Mouse (Mus musculus): ENCODE results near the gene Trnp1. TPM values are rescaled to one million over a fixed set of nuclear protein-coding genes. Genes with fewer than 3 reads are reported as not detected.

Trnp1 gene
- polyA plus RNA-seq, 1 experiment from 2014 or later = not detected

DNA sequence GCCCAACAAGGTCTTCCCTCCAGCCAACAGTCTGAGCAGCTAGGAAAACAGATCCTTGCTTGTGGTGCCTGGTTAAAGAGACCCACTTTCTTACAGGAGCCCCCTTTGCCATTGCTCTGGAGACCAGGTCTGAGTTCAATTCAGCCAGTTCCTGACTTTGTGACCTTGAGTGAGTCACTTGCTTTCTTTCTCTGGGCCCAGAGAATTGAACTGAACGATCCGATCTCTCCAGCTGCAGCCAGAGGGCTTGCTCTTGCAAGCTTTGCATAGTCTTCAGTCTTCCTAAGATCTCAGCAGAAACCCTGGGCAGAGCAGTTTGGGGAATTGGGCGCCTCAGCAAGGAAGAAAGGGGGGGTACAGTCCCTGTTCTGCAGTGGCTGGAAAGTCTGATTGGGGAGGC lies 15.9 kb downstream of the Trnp1 start:
- 72% methylated on average over 3 of the region's 3 CpGs for WGBS (ENCODE audit: insufficient replicate concordance)
- TF ChIP-seq EP300 (IDR thresholded peaks at IDR 0.05; ENCODE audit: low read depth) (no peak), CTCF (IDR thresholded peaks at IDR 0.05; ENCODE audit: low read depth) (no peak)

DNA sequence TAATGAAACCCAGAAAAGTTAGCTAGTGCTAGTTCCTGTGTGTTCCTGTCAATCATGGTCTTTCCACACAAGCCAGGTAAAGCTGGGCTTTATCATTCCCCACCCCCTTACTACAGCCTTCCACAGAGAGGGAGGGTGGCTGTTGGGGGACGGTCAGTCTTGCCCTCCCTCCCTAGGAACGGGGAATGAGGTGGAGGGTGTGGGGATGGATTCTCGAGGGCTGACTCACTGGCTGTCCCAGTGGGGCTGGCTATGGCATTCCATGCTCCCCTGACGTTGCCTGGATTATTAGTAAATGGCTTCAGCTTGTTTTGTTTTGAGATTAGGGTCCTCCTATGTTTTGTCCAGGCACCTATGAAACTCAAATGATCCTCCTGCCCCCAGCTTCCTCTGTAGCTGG lies 16.9 kb downstream of the Trnp1 start:
- Histone ChIP-seq H3K4me2 (ENCODE audit: low read depth, low read length) (no peak overlapping the region), H3K4me3 (ENCODE audit: low read depth, low read length) (no peak overlapping the region), H3K36me3 (replicated peaks; ENCODE audit: insufficient read depth, low read length) (no peaks in the 10 kb centered on the region), H3K9ac (replicated peaks) (no peak overlapping the region), H3K27ac (ENCODE audit: low read depth) (no peak overlapping the region), H3K9me3 (ENCODE audit: low read length) (no peaks in the 10 kb centered on the region), H3K4me1 (ENCODE audit: insufficient read depth) (peaks cover 6% of the 10 kb centered on the region), H3K27me3 (ENCODE audit: insufficient read depth, low read length) (peaks cover 58% of the 10 kb centered on the region)
- TF ChIP-seq EP300 (IDR thresholded peaks at IDR 0.05; ENCODE audit: low read depth) (no peak), CTCF (IDR thresholded peaks at IDR 0.05; ENCODE audit: low read depth) (no peak)
- DNase-seq (no peak), ATAC-seq (no peak)
- 53% methylated on average over 4 of the region's 4 CpGs for WGBS (ENCODE audit: insufficient replicate concordance)

More for the DNA sequence above, 15.9 kb downstream of the Trnp1 start:
- Histone ChIP-seq H3K27me3 (ENCODE audit: insufficient read depth, low read length) (peaks cover 51% of the 10 kb centered on the region), H3K9ac (replicated peaks) (no peak overlapping the region), H3K4me1 (ENCODE audit: insufficient read depth) (peaks cover 6% of the 10 kb centered on the region), H3K27ac (ENCODE audit: low read depth) (no peak overlapping the region), H3K36me3 (replicated peaks; ENCODE audit: insufficient read depth, low read length) (no peaks in the 10 kb centered on the region), H3K4me3 (ENCODE audit: low read depth, low read length) (no peak overlapping the region), H3K9me3 (ENCODE audit: low read length) (no peaks in the 10 kb centered on the region), H3K4me2 (ENCODE audit: low read depth, low read length) (no peak overlapping the region)
- no peak for ATAC-seq
- DNase-seq = no peak

DNA sequence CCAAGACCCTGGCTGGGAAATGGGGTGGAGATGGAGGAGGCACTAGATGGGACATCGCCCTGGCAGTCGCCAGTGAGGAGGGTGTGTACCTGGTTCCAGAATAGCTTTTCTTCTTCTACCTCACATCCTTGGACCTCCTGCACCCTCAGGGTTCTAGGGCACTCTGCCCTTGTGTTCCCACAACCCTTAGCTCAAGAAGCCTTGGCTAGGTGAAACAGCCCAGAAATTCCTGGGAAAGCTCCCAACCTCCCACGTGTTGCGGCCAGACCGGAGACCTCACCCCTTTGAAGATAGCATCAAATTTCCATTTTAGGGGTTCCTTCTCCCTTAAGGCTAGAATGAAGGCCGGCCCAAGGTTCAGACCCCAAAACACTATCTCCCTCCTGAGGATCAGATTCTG lies 17.6 kb downstream of the Trnp1 start:
- no peak for TF ChIP-seq EP300 (IDR thresholded peaks at IDR 0.05; ENCODE audit: low read depth)
- peaks cover 6% of the 10 kb centered on the region for H3K4me1 ChIP-seq (ENCODE audit: insufficient read depth)
- H3K4me2 ChIP-seq (ENCODE audit: low read depth, low read length) = peak overlapping the region; percentile 79
- H3K4me3 ChIP-seq (ENCODE audit: low read depth, low read length) = 0 out of 2 replicates have a peak overlapping the region, but pooled peaks have one; percentile 47
- H3K9ac ChIP-seq (replicated peaks) = 0 out of 2 replicates have a peak overlapping the region, but pooled peaks have one; percentile 58
- H3K9me3 ChIP-seq (ENCODE audit: low read length) = no peaks in the 10 kb centered on the region
- H3K36me3 ChIP-seq (replicated peaks; ENCODE audit: insufficient read depth, low read length) = no peaks in the 10 kb centered on the region
- DNase-seq = no peak
- peaks cover 62% of the 10 kb centered on the region for H3K27me3 ChIP-seq (ENCODE audit: insufficient read depth, low read length)
- H3K27ac ChIP-seq (ENCODE audit: low read depth) = no peak overlapping the region
- no peak for ATAC-seq
- WGBS (ENCODE audit: insufficient replicate concordance) = 53% methylated on average over 6 of the region's 6 CpGs

- Histone ChIP-seq H3K4me1 (ENCODE audit: insufficient read depth) (peaks cover 6% of the 10 kb centered on the region), H3K4me3 (ENCODE audit: low read depth, low read length) (peak overlapping the region; percentile 47), H3K9ac (replicated peaks) (peak overlapping the region; percentile 58), H3K27ac (ENCODE audit: low read depth) (no peak overlapping the region), H3K9me3 (ENCODE audit: low read length) (no peaks in the 10 kb centered on the region), H3K36me3 (replicated peaks; ENCODE audit: insufficient read depth, low read length) (no peaks in the 10 kb centered on the region), H3K27me3 (ENCODE audit: insufficient read depth, low read length) (peaks cover 67% of the 10 kb centered on the region), H3K4me2 (ENCODE audit: low read depth, low read length) (peak overlapping the region; percentile 79)
- ATAC-seq (peak; percentile 35; the same call in 1 of the 2 replicates), DNase-seq (no peak)
- no peak for TF ChIP-seq CTCF (IDR thresholded peaks at IDR 0.05; ENCODE audit: low read depth)
- no peak for TF ChIP-seq EP300 (IDR thresholded peaks at IDR 0.05; ENCODE audit: low read depth)
- 5% methylated on average over 34 of the region's 34 CpGs for WGBS (ENCODE audit: insufficient replicate concordance)
Observed at GRCm38 (mm10) chr4:133480185-133480537, 18.2 kb downstream of the Trnp1 start.

DNA sequence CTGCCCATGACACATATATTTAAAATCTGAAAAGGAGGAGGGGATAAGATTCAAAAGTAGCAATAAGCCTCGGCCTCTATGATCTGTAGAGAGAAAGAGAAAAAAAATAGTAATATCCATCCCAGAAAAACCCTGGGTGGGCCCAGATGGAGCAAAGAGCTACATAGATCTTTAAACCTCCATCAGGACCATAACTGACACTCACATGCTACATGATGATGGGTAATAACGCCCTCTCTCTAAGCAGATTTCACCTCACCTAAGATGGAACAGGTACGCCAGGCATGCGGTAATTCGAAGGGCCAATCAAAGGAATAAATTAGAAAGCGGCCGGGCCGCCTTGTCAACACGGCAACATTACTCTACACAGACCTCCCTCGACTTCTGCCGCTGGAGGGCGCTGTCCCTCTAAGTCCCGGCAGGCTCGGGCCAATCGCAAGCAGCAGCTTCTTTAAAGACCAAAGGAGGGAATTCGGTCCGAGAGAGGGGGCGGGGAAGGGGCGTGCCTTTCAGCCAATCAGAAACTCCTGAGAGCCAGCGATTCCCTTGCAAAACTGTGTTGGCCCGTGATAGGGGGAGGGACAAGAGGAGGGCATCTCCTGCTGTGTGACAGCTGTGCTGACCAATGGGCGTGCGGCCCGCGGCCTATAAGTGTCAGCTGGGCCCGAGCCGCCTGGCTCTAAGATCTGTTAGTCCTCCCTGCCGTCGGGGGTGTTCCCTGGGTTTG lies 18.7 kb downstream of the Trnp1 start, which contains the start of gene Tent5b:
Gene Tent5b, plus strand, starts transcription at position 675 of the 727 bp plus-strand sequence.
- no peaks in the 10 kb centered on the region for H3K36me3 ChIP-seq (replicated peaks; ENCODE audit: insufficient read depth, low read length)
- TF ChIP-seq EP300 (IDR thresholded peaks at IDR 0.05; ENCODE audit: low read depth) (0 out of 2 replicates have a peak, but pooled peaks have one; percentile 19), CTCF (IDR thresholded peaks at IDR 0.05; ENCODE audit: low read depth) (peak; percentile 89)
- H3K27me3 ChIP-seq (ENCODE audit: insufficient read depth, low read length) = peaks cover 71% of the 10 kb centered on the region
- H3K9me3 ChIP-seq (ENCODE audit: low read length) = no peaks in the 10 kb centered on the region
- H3K4me3 ChIP-seq (ENCODE audit: low read depth, low read length) = peak within 1 kb of the TSS; percentile 47
- no peak within 1 kb of the TSS for H3K27ac ChIP-seq (ENCODE audit: low read depth)
- peak within 1 kb of the TSS; percentile 79 for H3K4me2 ChIP-seq (ENCODE audit: low read depth, low read length)
- ATAC-seq (peak; percentile 99), DNase-seq (peak; percentile 98)
- peaks cover 6% of the 10 kb centered on the region for H3K4me1 ChIP-seq (ENCODE audit: insufficient read depth)
- H3K9ac ChIP-seq (replicated peaks) = peak within 1 kb of the TSS; percentile 58
- WGBS (ENCODE audit: insufficient replicate concordance) = 3% methylated on average over 27 of the region's 29 CpGs

DNA sequence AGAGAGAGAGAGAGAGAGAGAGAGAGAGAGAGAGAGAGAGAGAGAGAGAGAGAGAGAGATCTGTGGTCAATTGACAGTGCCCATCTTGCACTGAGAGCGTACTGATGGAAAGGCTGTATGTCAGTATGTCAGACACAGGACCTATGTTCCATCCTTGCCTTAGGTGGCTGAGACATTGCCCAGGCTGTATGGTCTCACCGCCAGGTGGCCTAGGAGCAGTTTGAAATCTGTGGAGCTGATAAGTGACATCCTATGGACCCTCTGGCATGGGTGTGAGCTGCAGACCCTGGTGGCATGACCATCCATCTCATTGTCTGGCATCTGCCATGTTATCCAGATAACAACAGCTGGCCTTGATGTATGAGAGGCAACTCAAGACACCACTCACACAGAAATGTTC lies 24.5 kb downstream of the Trnp1 start:
- TF ChIP-seq EP300 (IDR thresholded peaks at IDR 0.05; ENCODE audit: low read depth) (no peak), CTCF (IDR thresholded peaks at IDR 0.05; ENCODE audit: low read depth) (0 out of 2 replicates have a peak, but pooled peaks have one; percentile 9)
- peaks cover 4% of the 10 kb centered on the region; the same call in 1 of the 2 replicates for H3K4me1 ChIP-seq (ENCODE audit: insufficient read depth)
- no peak overlapping the region for H3K4me3 ChIP-seq (ENCODE audit: low read depth, low read length)
- no peaks in the 10 kb centered on the region for H3K36me3 ChIP-seq (replicated peaks; ENCODE audit: insufficient read depth, low read length)
- H3K9me3 ChIP-seq (ENCODE audit: low read length) = peaks cover 4% of the 10 kb centered on the region; the same call in 1 of the 2 replicates
- no peak for DNase-seq
- no peak overlapping the region for H3K27ac ChIP-seq (ENCODE audit: low read depth)
- ATAC-seq = no peak
- peaks cover 41% of the 10 kb centered on the region for H3K27me3 ChIP-seq (ENCODE audit: insufficient read depth, low read length)
- H3K4me2 ChIP-seq (ENCODE audit: low read depth, low read length) = no peak overlapping the region
- H3K9ac ChIP-seq (replicated peaks) = no peak overlapping the region
- 52% methylated on average over 2 of the region's 2 CpGs for WGBS (ENCODE audit: insufficient replicate concordance)
